Mouse (Mus musculus) kidney, postnatal 25 days (tissue): ENCODE measurements around the gene Tmem110.

Experiments used
- DNase-seq, 2 experiments: peaks; one replicate each; pipeline ENCODE4 v3.0.0; 2021; ENCODE audit warnings: mixed read lengths in 2 of 2

The Tmem110 gene

GRCm38 (mm10) chr14:30906001-30906400 is 80.6 kb downstream of the Tmem110 start:
- DNase-seq: no peak

- no peak for DNase-seq
These were observed 82.5 kb downstream of the Tmem110 start for GRCm38 (mm10) chr14:30907814-30908265.

- DNase-seq: no peak
These were observed 85.8 kb downstream of the Tmem110 start for GRCm38 (mm10) chr14:30911141-30911540.

DNA sequence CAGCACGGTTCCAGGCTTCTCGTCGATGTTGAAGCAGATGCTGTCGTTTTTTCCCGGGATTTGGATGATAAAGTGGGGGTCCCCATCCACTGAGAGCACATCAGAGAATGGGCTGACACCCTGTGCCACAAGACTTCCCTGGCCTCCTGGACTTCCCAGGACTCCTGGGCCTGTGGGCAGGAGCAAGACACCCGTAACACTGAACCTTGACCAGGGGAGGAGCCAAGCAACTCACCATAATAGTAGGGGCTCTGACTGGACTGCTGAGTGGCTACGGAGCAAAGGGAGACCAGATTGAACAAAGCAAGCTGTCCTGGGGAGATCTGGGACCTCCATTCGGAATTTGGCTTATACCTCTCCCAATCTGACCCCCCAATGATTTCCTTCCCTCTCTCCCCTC is 87.3 kb downstream of the Tmem110 start:
- DNase-seq: peak; percentile 50 to 78

- DNase-seq: peak; percentile 74 to 78
These were observed 88.0 kb downstream of the Tmem110 start for GRCm38 (mm10) chr14:30913404-30913803.

GRCm38 (mm10) chr14:30916516-30916915 is 91.1 kb downstream of the Tmem110 start:
- DNase-seq: no peak

DNA sequence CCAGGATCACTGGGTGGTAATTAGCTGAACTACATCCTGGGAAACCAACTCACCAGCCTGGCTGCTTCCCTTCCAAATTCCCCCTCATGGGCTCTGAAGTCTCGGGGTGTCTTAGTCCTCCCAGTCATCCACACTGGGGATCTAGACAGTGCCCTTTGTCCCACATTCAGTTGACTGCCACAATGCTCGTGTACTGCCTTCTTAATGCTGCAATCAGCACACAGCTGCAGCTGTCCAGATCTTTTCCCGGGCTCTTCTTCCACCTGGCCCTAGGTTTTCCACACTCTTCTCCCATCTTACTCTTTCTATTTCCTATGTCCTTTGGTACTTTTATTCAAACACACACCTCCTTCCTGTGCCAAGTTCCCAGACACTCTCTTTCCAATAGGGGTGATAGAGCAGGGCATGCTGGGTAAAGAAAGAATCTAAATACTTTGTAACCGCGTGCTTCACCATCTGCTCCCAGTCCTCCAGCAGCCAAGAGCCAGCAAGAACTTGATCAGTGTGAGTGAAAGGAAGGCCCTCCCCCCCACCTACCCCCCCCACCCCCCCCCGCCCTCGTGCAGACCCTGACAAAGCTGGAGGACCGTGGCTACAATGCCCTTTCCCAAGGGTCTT is 96.8 kb downstream of the Tmem110 start:
- no peak for DNase-seq

DNA sequence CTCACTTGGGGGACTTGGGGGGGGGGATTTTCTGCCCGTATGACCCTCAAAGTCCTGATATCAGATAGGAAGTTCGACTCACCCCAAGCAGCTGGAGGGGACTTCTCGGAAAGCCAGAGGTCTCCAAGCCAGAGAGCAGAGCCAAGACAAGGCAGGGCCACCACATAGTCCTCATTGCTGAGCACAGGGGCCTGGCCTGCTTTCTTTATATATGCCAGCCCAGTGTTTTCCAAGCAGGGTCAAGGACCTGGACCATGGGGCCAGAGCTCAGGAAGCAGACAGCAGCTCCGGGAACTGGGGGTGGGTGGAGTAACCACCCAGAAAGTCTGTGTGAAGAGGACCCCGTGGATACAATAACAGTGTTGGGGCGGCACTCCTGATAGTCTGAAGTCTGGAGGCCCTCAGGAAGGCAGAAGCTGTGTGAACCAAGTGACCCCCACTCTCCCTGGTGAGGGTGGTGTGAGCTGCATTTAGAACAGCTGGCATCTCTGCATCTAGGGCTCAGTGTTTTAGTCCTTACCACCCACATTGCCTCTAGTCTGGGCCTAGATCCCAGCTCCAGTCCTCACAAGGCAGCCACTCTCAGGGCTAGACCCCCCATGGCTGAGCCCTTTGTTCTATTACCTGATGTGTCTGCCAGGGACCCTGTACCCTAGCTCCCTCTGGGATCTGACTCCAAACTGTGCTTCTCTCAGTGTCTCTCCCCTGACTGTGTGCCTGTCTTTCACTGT is 98.2 kb downstream of the Tmem110 start, which contains the start of gene Itih3:
TSS of gene Itih3 (minus strand) at position 386 of the 731 bp plus-strand sequence.
- no peak for DNase-seq

- no peak for DNase-seq
These were observed 100.1 kb downstream of the Tmem110 start for GRCm38 (mm10) chr14:30925492-30925891.
